Mouse (Mus musculus): ENCODE data around the gene Cpa2. TPM values are rescaled to one million over a fixed set of nuclear protein-coding genes. Genes with fewer than 3 reads are reported as not detected.
A peak's percentile ranks its signal among the peaks of the same experiment; 100 is the strongest.

Gene Cpa2
- polyA plus RNA-seq, 1 experiment from 2014 or later: 327 TPM

GRCm38 (mm10) chr6:30535340-30535739 lies 6.0 kb upstream of the Cpa2 start:
- Histone ChIP-seq H3K4me1 (replicated peaks) (peaks cover 7% of the 10 kb centered on the region; the same call in 1 of the 2 replicates), H3K27me3 (replicated peaks) (no peaks in the 10 kb centered on the region), H3K9me3 (no peaks in the 10 kb centered on the region), H3K27ac (no peak overlapping the region), H3K4me3 (replicated peaks) (no peak overlapping the region), H3K36me3 (no peaks in the 10 kb centered on the region), H3K4me2 (replicated peaks) (no peak overlapping the region), H3K9ac (no peak overlapping the region)
- no peak for ATAC-seq
- 61% methylated on average over 3 of the region's 3 CpGs for WGBS

GRCm38 (mm10) chr6:30538240-30538639 lies 3.1 kb upstream of the Cpa2 start:
- no peak overlapping the region for H3K4me2 ChIP-seq (replicated peaks)
- WGBS: 27% methylated on average over 10 of the region's 10 CpGs
- H3K9me3 ChIP-seq: no peaks in the 10 kb centered on the region
- H3K4me3 ChIP-seq (replicated peaks): no peak overlapping the region
- 0 out of 2 replicates have a peak, but pooled peaks have one; percentile 35 for ATAC-seq
- H3K27me3 ChIP-seq (replicated peaks): no peaks in the 10 kb centered on the region
- H3K4me1 ChIP-seq (replicated peaks): peaks cover 21% of the 10 kb centered on the region; the same call in 1 of the 2 replicates
- H3K27ac ChIP-seq: peak overlapping the region; percentile 56
- H3K36me3 ChIP-seq: no peaks in the 10 kb centered on the region
- H3K9ac ChIP-seq: no peak overlapping the region

GRCm38 (mm10) chr6:30538800-30539199 lies 2.6 kb upstream of the Cpa2 start:
- no peak for ATAC-seq
- H3K4me2 ChIP-seq (replicated peaks): no peak overlapping the region
- no peaks in the 10 kb centered on the region for H3K36me3 ChIP-seq
- no peak overlapping the region for H3K9ac ChIP-seq
- H3K4me1 ChIP-seq (replicated peaks): peaks cover 21% of the 10 kb centered on the region; the same call in 1 of the 2 replicates
- no peak overlapping the region for H3K4me3 ChIP-seq (replicated peaks)
- H3K27ac ChIP-seq: peak overlapping the region; percentile 56
- 53% methylated on average over 5 of the region's 5 CpGs for WGBS
- no peaks in the 10 kb centered on the region for H3K27me3 ChIP-seq (replicated peaks)
- H3K9me3 ChIP-seq: no peaks in the 10 kb centered on the region

- Histone ChIP-seq H3K27me3 (replicated peaks) (no peaks in the 10 kb centered on the region), H3K4me3 (replicated peaks) (no peak overlapping the region), H3K9ac (no peak overlapping the region), H3K4me1 (replicated peaks) (peaks cover 28% of the 10 kb centered on the region), H3K36me3 (no peaks in the 10 kb centered on the region), H3K4me2 (replicated peaks) (no peak overlapping the region), H3K27ac (no peak overlapping the region), H3K9me3 (no peaks in the 10 kb centered on the region)
- no peak for ATAC-seq
- WGBS: 67% methylated on average over 6 of the region's 6 CpGs
Measured at GRCm38 (mm10) chr6:30542277-30542676, 895 bp downstream of the Cpa2 start.

GRCm38 (mm10) chr6:30543077-30543476 lies 1.7 kb downstream of the Cpa2 start:
- Histone ChIP-seq H3K9ac (no peak overlapping the region), H3K27ac (no peak overlapping the region), H3K4me3 (replicated peaks) (no peak overlapping the region), H3K27me3 (replicated peaks) (no peaks in the 10 kb centered on the region), H3K4me1 (replicated peaks) (peaks cover 30% of the 10 kb centered on the region), H3K9me3 (no peaks in the 10 kb centered on the region), H3K4me2 (replicated peaks) (no peak overlapping the region), H3K36me3 (no peaks in the 10 kb centered on the region)
- no peak for ATAC-seq
- WGBS: 53% methylated on average over 12 of the region's 12 CpGs

- Histone ChIP-seq H3K9ac (no peak overlapping the region), H3K9me3 (no peaks in the 10 kb centered on the region), H3K4me3 (replicated peaks) (no peak overlapping the region), H3K27ac (no peak overlapping the region), H3K36me3 (no peaks in the 10 kb centered on the region), H3K4me1 (replicated peaks) (peaks cover 24% of the 10 kb centered on the region), H3K4me2 (replicated peaks) (no peak overlapping the region), H3K27me3 (replicated peaks) (no peaks in the 10 kb centered on the region)
- 31% methylated on average over 8 of the region's 8 CpGs for WGBS
- no peak for ATAC-seq
Measured at GRCm38 (mm10) chr6:30543851-30544250, 2.5 kb downstream of the Cpa2 start.

GRCm38 (mm10) chr6:30545689-30546088 lies 4.3 kb downstream of the Cpa2 start:
- Histone ChIP-seq H3K4me1 (replicated peaks) (peaks cover 29% of the 10 kb centered on the region), H3K4me3 (replicated peaks) (no peak overlapping the region), H3K9me3 (no peaks in the 10 kb centered on the region), H3K4me2 (replicated peaks) (no peak overlapping the region), H3K9ac (no peak overlapping the region), H3K27ac (peak overlapping the region; percentile 32; the same call in 1 of the 2 replicates), H3K27me3 (replicated peaks) (no peaks in the 10 kb centered on the region), H3K36me3 (no peaks in the 10 kb centered on the region)
- no peak for ATAC-seq
- 78% methylated on average over 7 of the region's 7 CpGs for WGBS

GRCm38 (mm10) chr6:30546571-30547273 lies 5.3 kb downstream of the Cpa2 start:
- Histone ChIP-seq H3K36me3 (no peaks in the 10 kb centered on the region), H3K27me3 (replicated peaks) (no peaks in the 10 kb centered on the region), H3K27ac (peak overlapping the region; percentile 81), H3K4me2 (replicated peaks) (peak overlapping the region; percentile 58), H3K4me3 (replicated peaks) (peak overlapping the region; percentile 17), H3K4me1 (replicated peaks) (peaks cover 22% of the 10 kb centered on the region), H3K9me3 (no peaks in the 10 kb centered on the region), H3K9ac (no peak overlapping the region)
- peak; percentile 52 for ATAC-seq
- 16% methylated on average over 17 of the region's 17 CpGs for WGBS

GRCm38 (mm10) chr6:30547274-30547645 lies 5.9 kb downstream of the Cpa2 start:
- Histone ChIP-seq H3K9me3 (no peaks in the 10 kb centered on the region), H3K4me3 (replicated peaks) (peak overlapping the region; percentile 17), H3K27me3 (replicated peaks) (no peaks in the 10 kb centered on the region), H3K9ac (no peak overlapping the region), H3K4me2 (replicated peaks) (peak overlapping the region; percentile 58), H3K4me1 (replicated peaks) (peaks cover 22% of the 10 kb centered on the region), H3K27ac (peak overlapping the region; percentile 81), H3K36me3 (no peaks in the 10 kb centered on the region)
- WGBS: 2% methylated on average over 13 of the region's 17 CpGs
- peak; percentile 25; the same call in 1 of the 2 replicates for ATAC-seq

GRCm38 (mm10) chr6:30547656-30548306 lies 6.4 kb downstream of the Cpa2 start:
- H3K9ac ChIP-seq: no peak overlapping the region
- peaks cover 22% of the 10 kb centered on the region for H3K4me1 ChIP-seq (replicated peaks)
- no peak for ATAC-seq
- WGBS: 47% methylated on average over 9 of the region's 9 CpGs
- peak overlapping the region; percentile 61; the same call in 1 of the 2 replicates for H3K27ac ChIP-seq
- H3K4me2 ChIP-seq (replicated peaks): peak overlapping the region; percentile 58
- no peaks in the 10 kb centered on the region for H3K27me3 ChIP-seq (replicated peaks)
- H3K9me3 ChIP-seq: no peaks in the 10 kb centered on the region
- H3K36me3 ChIP-seq: no peaks in the 10 kb centered on the region
- H3K4me3 ChIP-seq (replicated peaks): no peak overlapping the region

- H3K9ac ChIP-seq: no peak overlapping the region
- WGBS: 25% methylated on average over 15 of the region's 15 CpGs
- 0 out of 2 replicates have a peak, but pooled peaks have one; percentile 27 for ATAC-seq
- H3K4me3 ChIP-seq (replicated peaks): no peak overlapping the region
- H3K36me3 ChIP-seq: no peaks in the 10 kb centered on the region
- H3K27me3 ChIP-seq (replicated peaks): no peaks in the 10 kb centered on the region
- peaks cover 19% of the 10 kb centered on the region for H3K4me1 ChIP-seq (replicated peaks)
- H3K27ac ChIP-seq: peak overlapping the region; percentile 60; the same call in 1 of the 2 replicates
- H3K9me3 ChIP-seq: no peaks in the 10 kb centered on the region
- no peak overlapping the region for H3K4me2 ChIP-seq (replicated peaks)
Measured at GRCm38 (mm10) chr6:30549231-30549761, 7.9 kb downstream of the Cpa2 start.

GRCm38 (mm10) chr6:30550496-30551192 lies 9.3 kb downstream of the Cpa2 start:
- WGBS: 87% methylated on average over 7 of the region's 7 CpGs
- H3K9me3 ChIP-seq: no peaks in the 10 kb centered on the region
- peaks cover 19% of the 10 kb centered on the region for H3K4me1 ChIP-seq (replicated peaks)
- H3K4me3 ChIP-seq (replicated peaks): no peak overlapping the region
- no peak overlapping the region for H3K4me2 ChIP-seq (replicated peaks)
- H3K27me3 ChIP-seq (replicated peaks): no peaks in the 10 kb centered on the region
- no peak overlapping the region for H3K9ac ChIP-seq
- ATAC-seq: no peak
- H3K27ac ChIP-seq: no peak overlapping the region
- H3K36me3 ChIP-seq: no peaks in the 10 kb centered on the region

Data from intestine, embryonic 15.5 days (tissue).